Mouse (Mus musculus) heart, postnatal 0 days (tissue): ENCODE measurements around the gene Agmo.

Experiments
- CTCF ChIP-seq: IDR thresholded peaks from 2 replicates; pipeline ENCODE4 v1.5.1; 2016; ENCODE audit warnings: antibody characterized with exemption, control low read depth, low read depth
- EP300 ChIP-seq: IDR thresholded peaks from 2 replicates; pipeline ENCODE4 v1.6.1; 2016; ENCODE audit warnings: antibody characterized with exemption, low read depth

- TF ChIP-seq EP300 (no peak), CTCF (peak; percentile 85)
Measured at GRCm38 (mm10) chr12:37450366-37451156, 209.1 kb downstream of the Agmo start.
